Mouse (Mus musculus) spleen, adult 2 months (tissue): ENCODE measurements around the gene Gtf2ird1.

Source experiments
- CTCF ChIP-seq: fragments of 200-500 bp; IDR thresholded peaks from 2 replicates; pipeline ENCODE4 v1.5.1; 2011; ENCODE audit warnings: mild to moderate bottlenecking, inconsistent platforms; ENCODE audit not compliant: insufficient read depth, insufficient read length, insufficient replicate concordance; ENCODE audit errors: extremely low read depth
- POLR2A ChIP-seq: fragments of 200-500 bp; IDR thresholded peaks from 2 replicates; pipeline ENCODE4 v1.6.1; 2011; ENCODE audit warnings: low read depth, low read length, inconsistent platforms

GRCm38 (mm10) chr5:134371511-134372289, 84.8 kb downstream of the Gtf2ird1 start:
- TF ChIP-seq CTCF (no peak), POLR2A (no peak)
